In genomic region chr11:119603527-119603905, GRCm38 (mm10) we compare ENCODE assay signal across 8 mouse cellular contexts. TPM values are rescaled to one million over a fixed set of nuclear protein-coding genes. Genes with fewer than 3 reads are reported as not detected.
DNase-seq lines count a peak whose midpoint lies in the region; ATAC-seq and TF ChIP-seq lines count a peak whose summit lies in the region.

No protein-coding gene starts in this region.

- under 1% methylated on average over 30 of the region's 30 CpGs for WGBS in cerebellum, adult 2 months
- 0% methylated on average over 30 of the region's 30 CpGs for WGBS in neural tube, embryonic 11.5 days
- under 1% methylated on average over 30 of the region's 30 CpGs for WGBS in hindbrain, embryonic 10.5 days

- no peak for TF ChIP-seq CTCF in cerebellum, adult 2 months (IDR thresholded peaks at IDR 0.05; ENCODE audit: borderline replicate concordance, insufficient read depth, low read depth, low read length)

- H3K36me3 ChIP-seq in neural tube, embryonic 11.5 days (ENCODE audit: control insufficient read depth, insufficient read depth, low read length), result no peaks in the 10 kb centered on the region
- H3K36me3 ChIP-seq in hindbrain, embryonic 10.5 days, result peaks cover 31% of the 10 kb centered on the region

- no peak for ATAC-seq in neural tube, embryonic 11.5 days (ENCODE audit: insufficient read depth, low FRiP score, low TSS enrichment)
- ATAC-seq in inflammation-experienced regulatory T-cells, adult 6 months, result no peak

- peaks cover 15% of the 10 kb centered on the region; the same call in 1 of the 2 replicates for H3K4me1 ChIP-seq in cerebellum, adult 2 months (ENCODE audit: control insufficient read depth, insufficient read depth, low read length)
- peaks cover 5% of the 10 kb centered on the region for H3K4me1 ChIP-seq in neural tube, embryonic 11.5 days (ENCODE audit: control insufficient read depth, insufficient read depth, low read length)
- H3K4me1 ChIP-seq in hindbrain, embryonic 10.5 days (replicated peaks), result peaks cover 16% of the 10 kb centered on the region

- peak overlapping the region; percentile 86 for H3K4me2 ChIP-seq in neural tube, embryonic 11.5 days (ENCODE audit: low read depth)

- H3K4me3 ChIP-seq in cerebellum, adult 2 months (replicated peaks; ENCODE audit: insufficient read depth, low read depth, low read length), result peak overlapping the region; percentile 60
- peak overlapping the region; percentile 87 for H3K4me3 ChIP-seq in neural tube, embryonic 11.5 days (ENCODE audit: low read depth, low read length)
- H3K4me3 ChIP-seq in hindbrain, embryonic 10.5 days, result peak overlapping the region; percentile 88

- H3K9ac ChIP-seq in neural tube, embryonic 11.5 days (ENCODE audit: low read length), result peak overlapping the region; percentile 87

- no peaks in the 10 kb centered on the region for H3K9me3 ChIP-seq in neural tube, embryonic 11.5 days (ENCODE audit: control insufficient read depth, low read length)
- H3K9me3 ChIP-seq in hindbrain, embryonic 10.5 days, result no peaks in the 10 kb centered on the region

- TF ChIP-seq POLR2A in cerebellum, adult 2 months (IDR thresholded peaks at IDR 0.05; ENCODE audit: borderline replicate concordance, insufficient read depth, low read length), result no peak

- peak in 1 of 2 experiments; percentile 26 for DNase-seq in cerebellum, adult 2 months
- DNase-seq in cerebellum, postnatal 36 days, result no peak
- no peak for DNase-seq in neural tube, embryonic 11.5 days (ENCODE audit: low spot score)
- DNase-seq in neural tube, embryonic 10.5 days (ENCODE audit: extremely low spot score, low spot score), result no peak
- DNase-seq in hindbrain, embryonic 10.5 days (ENCODE audit: low spot score), result no peak
- peak; percentile 29 for DNase-seq in lung, postnatal 10 days
- DNase-seq in gastrocnemius, postnatal 10 days, result no peak

- H3K27ac ChIP-seq in cerebellum, adult 2 months (ENCODE audit: insufficient read depth, low read length), result peak overlapping the region; percentile 30; the same call in 1 of the 2 replicates
- peak overlapping the region; percentile 85 for H3K27ac ChIP-seq in neural tube, embryonic 11.5 days (ENCODE audit: low read depth, low read length)
- peak overlapping the region; percentile 92 for H3K27ac ChIP-seq in hindbrain, embryonic 10.5 days

- H3K27me3 ChIP-seq in cerebellum, adult 2 months (ENCODE audit: control insufficient read depth, insufficient read depth, low read length), result no peaks in the 10 kb centered on the region
- H3K27me3 ChIP-seq in neural tube, embryonic 11.5 days (ENCODE audit: control insufficient read depth, insufficient read depth, low read length), result no peaks in the 10 kb centered on the region
- H3K27me3 ChIP-seq in hindbrain, embryonic 10.5 days (ENCODE audit: insufficient read depth, poor library complexity, severe bottlenecking), result no peaks in the 10 kb centered on the region

RNA-seq across cellular contexts. Expression of gene Rptor, which starts 0.8 kb away (rescaled TPM):
- 43.6 and 45.0 TPM in 2 replicates for polyA plus RNA-seq in cerebellum, adult 2 months (2012; rRNA removed)
- polyA plus RNA-seq in neural tube, embryonic 11.5 days (2014; fragmentation: Nextera tagmentation; extraction: Ambion mirVana), result 12.2 and 12.6 TPM in 2 replicates
- polyA plus RNA-seq in hindbrain, embryonic 10.5 days (2016; fragmentation: Nextera tagmentation; extraction: Ambion mirVana), result 11.8 and 12.4 TPM in 2 replicates
- total RNA-seq in gastrocnemius, postnatal 10 days (2021), result 10 to 100 TPM; 30.6 to 34.8 TPM
- 10 to 100 TPM; 10.3 to 15.9 (median 10.5) TPM for polyA plus RNA-seq in inflammation-experienced regulatory T-cells, adult 6 months (2017; shearing (Covaris generic))

RNA-seq across cellular contexts. Expression of gene Nptx1, which starts 56.0 kb away (rescaled TPM):
- polyA plus RNA-seq in cerebellum, adult 2 months (2012; rRNA removed), result 200 and 249 TPM in 2 replicates
- 8.3 and 9.2 TPM in 2 replicates for polyA plus RNA-seq in neural tube, embryonic 11.5 days (2014; fragmentation: Nextera tagmentation; extraction: Ambion mirVana)
- polyA plus RNA-seq in hindbrain, embryonic 10.5 days (2016; fragmentation: Nextera tagmentation; extraction: Ambion mirVana), result 3.2 and 9.7 TPM in 2 replicates
- total RNA-seq in gastrocnemius, postnatal 10 days (2021), result under 1 TPM; 0.50 to 0.66 TPM
- polyA plus RNA-seq in inflammation-experienced regulatory T-cells, adult 6 months (2017; shearing (Covaris generic)), result not detected

Comparison
In these comparisons a context has a peak if more than half of its experiments do, and no peak if none do; other contexts are left out.
1. H3K27ac ChIP-seq: peak in every context shown above with its lines; median percentile 92 in hindbrain, embryonic 10.5 days; 85 in neural tube, embryonic 11.5 days; 30 in cerebellum, adult 2 months.
2. RNA of gene Nptx1, which starts 56.0 kb away (polyA plus RNA-seq): 200 to 249 TPM in cerebellum, adult 2 months; 3.2 to 9.7 TPM in hindbrain, embryonic 10.5 days, 8.3 to 9.2 TPM in neural tube, embryonic 11.5 days and not detected in inflammation-experienced regulatory T-cells, adult 6 months; every median in the first group is over 10 times any median in the second.
3. Peak in every context shown above with its lines, with median percentiles within 50 percentile points of each other: H3K4me3 ChIP-seq.